Mouse (Mus musculus): ENCODE measurements around the gene Nnat.
A peak's percentile ranks its signal among the peaks of the same experiment; 100 is the strongest.

Nnat gene

DNA sequence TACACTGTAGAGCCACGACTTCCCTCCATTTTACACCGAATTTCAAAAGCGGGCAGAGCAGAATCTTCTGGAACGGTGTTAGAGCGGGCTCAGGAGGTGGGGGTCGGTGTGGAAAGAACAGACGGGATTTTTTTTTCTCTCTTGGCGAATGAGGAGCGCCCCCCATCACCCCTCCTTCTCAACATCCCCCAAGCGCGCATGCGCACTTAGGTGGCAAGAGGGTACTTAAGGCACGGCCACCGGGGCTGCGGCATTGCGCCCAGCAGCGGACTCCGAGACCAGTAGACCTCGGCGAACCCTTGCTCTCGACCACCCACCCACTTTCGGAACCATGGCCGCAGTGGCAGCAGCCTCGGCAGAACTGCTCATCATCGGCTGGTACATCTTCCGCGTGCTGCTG lies at the start of gene Nnat:
Gene Nnat, plus strand, starts transcription at position 221 of the 400 bp plus-strand sequence.
- peak; percentile 54 to 61 for DNase-seq (ENCODE audit: low spot score in 2 of 2)

DNA sequence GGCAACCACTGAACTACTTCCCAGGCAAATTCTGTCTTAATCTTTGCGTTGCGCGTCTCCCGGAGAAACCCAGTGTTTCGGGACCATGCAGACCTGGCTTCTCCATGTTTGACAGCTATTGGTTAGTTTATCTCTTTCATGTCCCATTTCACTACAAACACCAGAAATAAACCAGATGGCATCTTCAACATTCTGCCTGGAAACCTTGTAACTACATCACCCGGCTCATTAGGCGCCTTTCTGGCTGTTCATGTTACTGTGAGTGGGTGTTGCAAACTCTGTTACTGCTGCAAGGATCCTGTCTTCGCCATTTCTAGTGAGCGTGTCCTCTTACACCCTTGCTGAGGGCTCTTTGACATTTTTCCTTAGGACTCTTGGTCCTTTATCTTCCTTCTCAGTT lies 47.0 kb upstream of the Nnat start:
- DNase-seq (ENCODE audit: low spot score in 2 of 2) = no peak

DNA sequence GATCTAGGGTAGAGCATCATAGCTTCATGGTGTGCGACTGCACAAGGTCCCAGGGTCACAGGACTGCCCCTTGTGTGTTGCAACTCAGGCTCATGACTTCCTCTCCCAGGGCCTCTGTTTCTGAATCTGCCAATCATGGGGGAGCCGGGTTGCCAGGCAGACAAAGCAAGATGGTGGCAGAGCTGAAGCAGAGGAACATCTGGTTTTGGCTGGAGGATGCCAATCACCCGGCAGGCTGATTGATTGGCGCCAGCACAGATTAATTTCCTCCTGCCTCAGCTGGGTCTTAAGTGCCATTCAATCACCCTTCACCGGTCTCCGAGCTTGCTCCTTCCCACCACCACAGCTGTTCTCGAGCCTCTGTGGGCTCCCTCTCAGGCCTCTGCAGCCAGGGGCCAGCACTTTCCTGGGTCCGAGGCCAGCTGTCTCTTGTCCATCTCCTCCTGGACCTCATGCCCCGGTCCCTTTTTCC lies 46.1 kb upstream of the Nnat start:
- DNase-seq (ENCODE audit: low spot score in 2 of 2) = no peak

DNA sequence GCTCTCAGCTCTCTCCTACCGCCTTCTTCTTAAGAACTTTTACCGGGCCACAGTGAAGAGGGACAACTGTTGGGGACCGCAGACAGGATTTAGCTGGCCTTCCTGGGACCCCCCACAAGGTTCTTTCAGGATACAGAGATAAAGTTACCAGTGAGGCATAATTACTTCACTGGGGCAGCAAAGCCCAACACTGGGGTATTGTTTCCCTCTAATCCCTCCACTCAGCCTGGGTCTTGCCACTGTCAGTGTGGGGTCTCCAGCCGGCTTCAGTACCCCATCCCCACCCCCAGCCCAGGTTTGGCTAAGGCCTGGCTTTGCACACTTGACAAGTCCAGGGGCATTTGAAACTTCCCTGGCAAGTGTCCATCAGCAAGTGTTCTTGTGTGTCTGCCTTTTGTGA lies 45.5 kb upstream of the Nnat start:
- DNase-seq (ENCODE audit: low spot score in 2 of 2) = no peak

DNA sequence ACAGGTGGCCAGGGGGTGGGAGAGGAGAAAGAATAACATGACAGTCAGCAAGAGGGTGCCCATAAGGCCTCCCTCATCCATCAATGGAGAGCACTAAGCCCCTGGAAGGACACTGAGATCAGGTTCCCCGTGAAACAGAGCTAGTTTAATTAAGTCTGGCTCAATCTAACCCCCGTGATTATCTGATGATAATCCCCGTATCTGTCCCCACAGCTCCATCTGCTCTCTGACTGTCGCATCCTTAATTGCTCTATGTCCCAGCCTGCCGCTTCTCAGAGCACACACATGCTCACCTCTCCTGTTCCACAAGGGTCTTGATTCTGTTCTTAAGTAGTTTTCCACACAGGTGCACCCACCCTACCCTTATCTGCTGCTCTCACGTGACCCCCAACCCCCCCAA lies 42.4 kb upstream of the Nnat start:
- DNase-seq (ENCODE audit: low spot score in 2 of 2) = no peak

DNA sequence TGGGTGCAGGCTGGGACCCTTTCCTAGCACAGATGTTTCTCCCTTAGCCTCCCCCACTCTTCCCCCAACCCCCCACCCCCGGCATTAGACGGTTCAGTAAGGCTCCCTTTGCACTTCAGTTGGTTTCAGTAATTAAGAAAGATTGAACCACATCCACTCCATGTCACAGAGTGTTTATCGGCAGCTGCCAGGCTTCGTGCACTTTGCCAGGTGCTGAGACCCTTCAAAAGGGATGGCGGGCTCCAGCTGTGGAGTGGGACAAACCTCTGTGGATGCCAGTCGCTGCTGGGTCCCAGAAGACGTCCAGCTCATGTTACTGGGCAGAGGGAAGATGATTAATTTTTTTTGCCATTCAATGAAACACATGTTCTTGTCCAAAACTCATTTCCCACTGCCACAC lies 41.4 kb upstream of the Nnat start:
- no peak for DNase-seq (ENCODE audit: low spot score in 2 of 2)

DNA sequence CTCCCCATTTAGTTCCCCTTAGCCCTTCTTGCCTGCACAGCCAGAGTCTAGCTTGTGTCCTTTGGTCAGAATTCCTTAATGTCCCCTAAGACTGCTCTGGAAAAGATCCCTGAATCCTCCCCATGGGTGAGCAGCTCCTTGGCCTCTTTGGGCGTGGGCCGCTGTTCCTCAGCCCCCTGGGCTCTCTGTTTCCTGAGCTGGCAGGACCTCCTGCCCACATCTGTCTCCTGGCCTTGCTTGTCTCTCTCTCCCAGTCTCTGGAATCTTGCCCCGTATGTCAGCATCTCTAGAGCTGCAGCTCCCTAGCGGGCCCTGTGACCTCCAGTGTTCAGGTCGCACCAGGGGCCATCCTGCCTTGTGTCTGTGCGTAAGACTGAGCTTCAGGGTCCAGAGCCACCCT lies 40.4 kb upstream of the Nnat start:
- no peak for DNase-seq (ENCODE audit: low spot score in 2 of 2)

DNA sequence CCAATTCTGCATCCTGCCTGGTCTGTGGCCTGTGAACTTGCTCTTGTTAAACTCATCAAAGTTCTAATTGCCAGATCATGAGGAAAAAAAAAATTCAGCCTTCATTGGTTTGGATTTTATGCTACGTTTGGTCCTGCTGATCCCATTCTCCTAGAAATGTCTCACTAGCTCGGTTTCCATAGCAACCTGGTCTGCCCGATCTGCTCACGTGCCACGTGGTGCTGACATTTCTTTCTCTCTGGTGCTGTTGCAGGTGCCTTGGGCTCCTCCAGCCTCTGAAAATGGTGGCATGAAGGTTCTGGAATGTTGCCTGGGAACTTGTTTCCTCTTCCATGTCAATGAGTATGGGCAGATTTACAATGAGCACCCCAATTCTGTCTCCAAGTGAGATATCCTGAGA lies 39.4 kb upstream of the Nnat start:
- DNase-seq (ENCODE audit: low spot score in 2 of 2) = peak in 1 of 2 experiments; percentile 40

DNA sequence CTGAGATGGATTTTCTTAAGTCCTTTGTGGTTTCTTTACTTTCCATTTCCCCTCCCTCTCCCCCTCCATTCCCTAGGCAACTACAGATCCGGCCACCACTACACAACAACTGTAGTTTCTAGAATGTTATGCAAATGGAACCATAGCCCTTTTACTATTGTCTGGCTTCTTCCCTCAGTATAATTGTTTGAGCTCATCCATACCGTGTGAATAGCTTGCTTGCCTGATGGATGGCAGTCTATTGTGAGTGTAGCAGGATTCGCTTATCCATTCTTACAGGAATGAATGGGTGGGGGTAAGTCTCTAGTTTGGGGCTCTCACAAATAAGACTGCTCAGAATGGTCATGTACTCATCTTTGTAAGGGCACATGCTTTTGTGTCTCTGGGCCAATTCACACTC lies 37.3 kb upstream of the Nnat start:
- DNase-seq (ENCODE audit: low spot score in 2 of 2) = no peak

DNA sequence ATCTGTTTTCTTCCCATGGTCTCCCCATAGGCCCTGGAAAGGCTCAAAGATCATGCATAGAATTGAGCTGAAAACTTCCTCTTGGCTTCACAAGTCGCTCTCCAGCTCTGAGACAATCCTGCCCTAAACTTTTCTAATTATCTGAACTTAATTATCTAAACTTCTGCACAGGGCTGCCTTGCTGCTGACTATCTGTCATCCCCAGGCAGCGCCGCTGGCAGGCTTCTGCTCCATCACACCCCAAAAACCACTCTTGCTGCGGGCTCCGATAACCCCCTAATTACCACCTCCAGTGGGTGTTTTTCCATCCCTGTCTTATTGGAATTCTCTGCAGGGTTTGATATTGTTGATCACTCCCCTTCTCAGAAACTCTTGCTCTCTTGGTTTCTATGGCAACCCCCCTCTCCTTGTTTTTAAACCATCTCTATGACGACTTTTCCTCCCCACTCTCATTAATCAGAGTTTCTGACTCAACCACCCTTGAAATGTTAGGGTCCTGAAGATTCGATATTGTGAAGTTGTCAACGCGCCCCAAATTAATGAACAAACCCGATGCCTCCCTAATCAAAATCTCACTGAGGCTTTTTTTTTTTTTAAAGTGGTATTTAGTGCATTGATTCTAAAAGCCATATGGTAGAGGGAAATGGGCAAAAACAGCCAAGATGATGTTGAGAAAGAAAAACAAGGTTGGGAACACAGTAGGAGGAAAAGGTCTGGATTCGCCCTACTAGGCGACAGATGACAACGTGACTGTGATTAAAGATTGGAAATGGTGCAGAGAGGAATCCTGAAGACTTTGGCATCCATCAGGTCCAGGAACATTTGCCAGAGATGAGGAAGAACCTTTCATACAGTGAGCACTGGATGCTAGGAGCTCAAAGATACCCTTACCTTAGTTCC lies 29.6 kb upstream of the Nnat start:
- DNase-seq (ENCODE audit: low spot score in 2 of 2) = no peak

DNA sequence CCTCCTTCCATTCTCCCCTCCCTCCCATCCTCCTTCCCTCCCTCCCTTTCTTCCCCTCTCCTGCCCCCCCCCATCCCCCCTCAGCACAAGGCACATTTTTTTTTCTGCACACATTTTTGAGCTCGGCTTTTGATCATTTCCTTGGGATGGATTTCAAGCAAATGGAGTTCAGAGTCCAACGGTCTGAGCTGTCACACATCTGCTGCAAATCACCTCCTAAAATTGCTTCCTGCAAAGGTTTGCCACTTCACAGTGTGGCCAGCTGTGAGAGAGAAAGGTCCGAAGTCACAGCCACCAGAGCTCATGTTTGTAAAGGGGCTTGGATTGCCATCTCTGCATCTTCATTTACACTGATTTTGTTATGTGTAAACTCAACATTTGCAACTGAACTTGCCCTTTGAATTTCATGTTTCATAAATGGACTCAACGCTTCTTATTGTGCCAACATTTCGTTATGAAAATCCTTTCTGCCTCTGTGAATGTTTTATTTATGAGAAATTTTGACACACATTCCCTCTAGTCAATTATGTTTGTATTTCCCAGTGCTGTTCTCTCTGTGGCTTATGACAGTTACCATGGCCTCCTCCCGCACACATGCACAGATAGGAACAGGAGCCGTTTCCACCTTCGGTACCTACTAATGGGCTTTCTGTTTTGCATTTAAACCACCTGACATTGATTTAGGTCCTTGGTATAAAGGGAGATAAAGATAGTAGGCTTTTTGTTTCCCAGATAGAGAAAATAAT lies 28.0 kb upstream of the Nnat start:
- no peak for DNase-seq (ENCODE audit: low spot score in 2 of 2)

DNA sequence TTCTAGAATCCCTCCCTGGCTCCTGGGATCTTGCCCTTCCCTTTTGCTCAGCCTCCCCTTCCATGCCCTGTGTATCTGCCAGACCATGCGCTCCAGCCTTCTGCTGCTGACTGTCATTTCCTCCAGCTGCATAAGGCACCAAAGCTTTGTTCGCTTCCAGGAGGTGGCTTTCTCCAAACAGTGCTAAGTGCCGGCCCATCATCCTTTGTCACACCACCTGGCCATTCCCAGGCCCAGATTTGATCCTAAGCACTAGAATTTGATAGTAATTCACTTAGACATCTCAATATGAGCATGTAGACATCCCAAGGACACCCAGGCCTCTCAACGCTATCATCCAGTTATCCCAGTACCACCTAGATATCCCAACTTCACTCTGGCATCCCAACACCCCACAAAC lies 25.7 kb upstream of the Nnat start:
- DNase-seq (ENCODE audit: low spot score in 2 of 2) = no peak

DNA sequence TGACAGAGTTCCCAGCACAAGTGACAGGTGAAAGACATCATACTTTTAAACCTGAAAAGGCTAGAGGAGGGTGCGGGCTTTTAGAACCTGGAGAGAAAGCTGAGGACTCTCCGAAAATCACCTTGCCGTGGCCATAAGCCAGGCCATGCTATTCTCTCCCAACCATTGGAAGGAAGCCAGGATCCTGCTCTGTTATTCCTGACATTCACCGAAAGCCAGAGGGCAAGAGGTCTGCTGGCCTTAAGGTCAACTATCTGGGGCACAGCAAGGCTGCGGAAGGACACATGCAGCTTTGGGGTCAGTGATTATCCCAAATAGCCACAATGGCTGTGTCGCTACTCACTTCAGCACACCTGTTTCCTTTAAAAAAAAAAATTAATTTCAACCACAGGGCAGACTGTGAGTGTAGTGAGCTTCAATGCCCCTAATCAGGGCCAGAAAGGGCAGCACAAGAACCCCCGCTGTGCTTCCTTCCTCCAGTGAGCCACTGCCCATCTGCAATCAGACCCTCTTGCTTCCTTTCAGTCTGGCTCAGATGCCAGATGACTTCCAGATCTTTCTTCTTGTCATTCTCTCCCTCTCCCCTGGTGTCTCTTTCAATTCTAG lies 23.3 kb upstream of the Nnat start:
- no peak for DNase-seq (ENCODE audit: low spot score in 2 of 2)

DNA sequence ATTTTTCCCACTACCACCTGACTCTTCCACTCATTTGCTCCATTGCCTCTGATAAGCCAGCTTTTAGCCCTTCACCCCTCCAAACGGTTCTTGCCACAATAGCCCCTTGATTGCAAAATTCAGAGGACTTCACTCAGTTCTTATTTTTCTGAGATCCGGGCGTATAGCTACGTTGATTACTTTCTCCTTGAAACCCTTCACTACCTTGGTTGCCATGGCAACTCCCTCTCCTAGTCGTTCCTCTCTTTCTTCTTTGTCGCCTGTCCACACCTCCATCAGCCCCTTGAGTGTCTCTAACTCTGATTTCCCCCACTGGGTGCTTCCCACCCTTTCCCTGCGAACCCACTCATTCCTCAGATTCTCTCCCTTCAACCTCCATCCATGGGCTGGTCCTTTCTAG lies 22.8 kb upstream of the Nnat start:
- DNase-seq (ENCODE audit: low spot score in 2 of 2) = no peak

DNA sequence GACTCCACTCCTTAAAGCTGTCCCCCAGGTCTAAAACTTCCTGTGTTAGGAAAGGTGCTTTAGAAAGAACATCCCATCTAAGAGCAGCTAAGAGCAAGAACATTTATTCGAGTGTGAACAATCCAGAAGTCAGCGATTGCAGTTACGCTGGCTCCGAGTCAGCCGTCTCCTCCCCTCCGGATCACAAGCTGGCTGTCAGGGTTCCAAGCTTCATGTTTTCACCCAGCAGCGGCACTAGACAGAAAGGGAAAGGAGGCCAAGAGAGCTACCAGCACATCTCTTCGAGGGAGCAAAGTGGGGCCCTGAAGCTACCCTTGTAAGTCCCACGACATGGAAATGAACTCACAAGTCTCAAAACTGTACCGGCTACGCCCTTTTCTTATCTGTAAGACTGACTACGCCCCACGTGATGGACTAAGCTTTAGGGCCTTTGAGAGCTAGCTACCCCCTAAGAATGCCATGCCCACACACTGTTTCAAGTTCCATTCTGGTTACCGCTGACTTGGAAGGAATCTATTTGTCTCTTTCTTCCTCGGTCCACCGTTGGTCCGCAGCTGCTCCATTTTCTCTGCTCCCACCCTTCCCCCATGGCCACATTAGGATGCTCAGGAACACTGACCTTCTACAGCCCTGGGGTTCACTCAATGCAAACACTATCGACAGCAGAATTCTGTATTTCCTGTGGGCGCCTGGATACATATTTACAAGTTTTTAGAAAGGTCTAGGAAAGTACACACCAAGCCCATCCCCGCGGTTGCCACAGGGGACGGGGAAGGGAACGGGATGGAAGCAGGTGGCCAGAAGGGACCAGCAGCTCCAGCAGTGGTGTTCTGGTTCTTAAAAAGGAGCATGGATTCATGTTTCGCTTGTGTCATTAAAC lies 19.6 kb upstream of the Nnat start:
- DNase-seq (ENCODE audit: low spot score in 2 of 2) = peak in 1 of 2 experiments; percentile 45

DNA sequence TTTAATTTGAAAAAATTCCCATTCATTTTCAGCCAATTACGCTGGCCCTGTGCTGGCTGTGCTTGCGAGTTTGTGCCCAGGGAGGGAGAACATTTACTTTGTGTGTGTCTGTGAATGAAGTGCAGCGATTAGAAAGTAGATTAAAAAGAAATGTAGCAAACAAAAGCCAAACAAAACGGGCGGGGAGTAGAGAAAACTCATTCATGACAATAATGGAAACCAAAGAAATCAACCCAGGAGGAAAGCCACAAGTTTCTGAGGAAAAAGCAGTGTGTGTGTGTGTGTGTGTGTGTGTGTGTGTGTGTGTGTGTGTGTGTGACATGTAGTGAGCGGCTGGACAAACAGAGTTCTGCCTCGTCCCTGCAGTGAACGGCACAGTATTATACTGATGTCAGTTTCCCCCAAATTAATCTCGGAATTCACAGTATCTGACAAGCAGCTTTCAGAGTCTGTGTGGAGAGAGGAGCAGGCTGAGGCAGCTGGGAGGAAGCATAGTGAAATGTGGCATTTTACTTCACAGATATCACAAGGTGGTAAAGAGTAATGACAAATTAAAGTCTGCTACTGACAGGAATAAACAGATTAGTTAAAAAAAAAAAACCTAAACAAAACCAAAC lies 18.8 kb upstream of the Nnat start:
- no peak for DNase-seq (ENCODE audit: low spot score in 2 of 2)

DNA sequence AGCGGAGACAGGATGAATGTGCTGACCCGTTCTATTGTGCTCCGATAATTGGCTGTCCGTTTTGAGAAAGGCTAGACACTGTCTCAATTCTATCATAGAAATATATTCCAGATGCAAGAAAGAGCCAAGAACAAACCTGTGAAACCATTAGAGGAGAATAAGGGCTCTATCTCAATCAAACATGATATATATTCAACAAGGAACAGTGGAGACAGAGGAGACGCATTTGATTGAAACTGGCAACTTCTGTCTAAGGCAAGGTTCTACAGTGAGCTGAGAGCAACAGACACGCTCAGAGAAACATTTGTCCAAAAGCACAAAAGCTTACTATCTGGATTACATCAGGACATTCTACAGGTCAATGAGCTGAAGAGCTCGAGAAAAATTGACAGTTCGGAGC lies 18.2 kb upstream of the Nnat start:
- no peak for DNase-seq (ENCODE audit: low spot score in 2 of 2)

DNA sequence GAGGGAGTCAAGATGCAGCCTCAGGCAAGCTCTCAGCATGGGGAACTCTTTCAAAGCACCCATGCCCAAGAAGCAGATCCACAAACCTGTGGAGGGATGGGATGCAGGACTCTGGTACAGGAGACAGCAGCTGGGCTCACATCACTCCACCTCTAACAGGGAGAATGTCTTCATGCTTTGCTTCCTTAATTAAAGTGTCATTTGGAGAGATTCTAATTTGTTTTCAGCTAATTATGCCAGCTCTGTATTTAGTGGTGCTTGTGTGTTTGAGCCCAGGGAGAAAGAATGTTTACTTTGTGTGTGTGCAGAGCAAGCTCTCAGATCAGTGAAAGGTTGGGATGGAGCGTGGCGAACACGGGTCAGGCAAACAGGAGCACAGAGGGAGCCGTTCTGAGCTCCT lies 17.5 kb upstream of the Nnat start:
- DNase-seq (ENCODE audit: low spot score in 2 of 2) = no peak

DNA sequence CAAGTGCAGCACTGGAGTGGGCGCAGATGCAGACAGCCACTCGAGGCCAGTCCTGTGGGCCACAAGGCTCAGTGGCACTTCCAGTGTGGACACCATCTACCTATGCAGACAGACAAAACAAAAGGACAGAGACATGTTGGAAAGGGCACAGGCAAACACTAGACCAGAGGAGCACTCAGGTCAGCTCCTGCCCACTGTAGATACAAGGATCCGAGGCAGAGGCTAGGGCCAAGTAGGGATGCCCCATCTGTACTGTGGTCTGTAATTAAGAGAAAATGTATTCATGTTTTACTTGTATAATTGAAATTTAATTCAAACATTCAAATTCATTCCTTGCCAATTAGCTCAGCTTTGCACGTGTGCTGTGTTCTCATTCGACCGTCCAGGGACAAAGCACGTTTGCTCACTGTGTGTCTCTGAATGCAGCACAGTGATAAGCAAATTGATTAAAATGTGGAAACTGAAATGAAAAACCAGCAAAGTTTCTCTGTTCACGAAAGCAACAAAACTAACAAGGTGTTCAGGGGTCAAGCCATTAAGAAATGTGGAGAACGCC lies 15.5 kb upstream of the Nnat start:
- no peak for DNase-seq (ENCODE audit: low spot score in 2 of 2)

DNA sequence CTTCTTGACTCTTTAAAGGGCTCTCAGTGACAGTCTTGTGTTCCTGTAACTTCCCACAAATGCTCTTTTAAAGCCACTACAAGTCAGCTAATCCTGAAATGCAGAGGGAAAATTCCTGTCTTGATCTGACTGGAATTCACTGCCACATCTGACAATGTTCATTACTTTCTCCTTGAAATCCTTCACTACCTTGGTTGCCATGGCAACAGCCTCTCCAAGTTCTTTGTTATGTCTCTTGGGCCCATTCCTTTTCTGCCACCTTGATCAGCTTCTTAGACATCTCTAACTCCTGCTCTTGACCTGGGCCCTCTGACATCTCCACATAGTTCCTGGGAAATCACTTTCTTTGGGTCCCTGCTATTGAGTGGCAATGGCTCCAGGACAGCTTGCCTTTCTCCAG lies 13.2 kb upstream of the Nnat start:
- no peak for DNase-seq (ENCODE audit: low spot score in 2 of 2)

DNA sequence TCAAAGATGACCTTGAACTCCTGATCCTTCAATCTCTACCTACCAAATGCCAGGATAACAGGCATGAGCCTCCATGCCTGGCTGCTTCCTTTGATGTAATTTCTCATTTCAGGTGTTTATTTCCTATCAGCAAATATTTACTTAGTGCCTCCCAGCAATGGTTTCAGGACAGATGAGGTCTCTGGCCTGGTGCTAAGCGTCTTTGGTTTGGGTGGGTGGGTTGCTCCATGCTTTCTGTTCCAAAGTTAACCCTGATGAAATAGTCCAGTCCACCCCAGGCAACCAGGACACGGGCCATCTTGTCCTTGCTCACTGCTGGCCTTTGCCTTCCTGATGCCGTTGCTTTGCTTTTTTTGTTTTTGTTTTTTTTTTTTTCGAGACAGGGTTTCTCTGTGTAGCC lies 9.6 kb upstream of the Nnat start:
- no peak for DNase-seq (ENCODE audit: low spot score in 2 of 2)
